Mouse (Mus musculus): ENCODE data around the gene Fyn. TPM values are rescaled to one million over a fixed set of nuclear protein-coding genes. Genes with fewer than 3 reads are reported as not detected.

The Fyn gene
- total RNA-seq, 2 experiments from 2014 or later = 44.8 to 69.9 TPM

DNA sequence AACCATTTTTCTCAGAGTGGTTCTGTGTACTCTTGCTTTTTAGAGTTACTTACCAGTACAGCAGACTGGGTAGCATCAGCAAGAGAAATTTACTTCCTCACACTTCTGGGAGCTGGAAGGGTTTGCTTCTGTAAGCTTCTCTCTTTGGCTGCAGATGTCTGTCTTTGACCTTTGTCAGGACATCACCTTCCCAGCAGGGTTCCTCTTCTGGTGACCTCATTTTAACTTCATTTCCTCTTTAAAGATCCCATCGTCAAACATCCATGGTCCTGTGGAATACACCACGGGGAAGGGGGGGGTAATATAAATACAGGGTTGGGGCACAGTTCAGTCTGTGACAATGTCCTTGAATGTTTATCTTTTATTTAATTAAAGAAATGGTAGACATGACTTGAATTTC, 74.5 kb downstream of the Fyn start:
- no peak for DNase-seq

DNA sequence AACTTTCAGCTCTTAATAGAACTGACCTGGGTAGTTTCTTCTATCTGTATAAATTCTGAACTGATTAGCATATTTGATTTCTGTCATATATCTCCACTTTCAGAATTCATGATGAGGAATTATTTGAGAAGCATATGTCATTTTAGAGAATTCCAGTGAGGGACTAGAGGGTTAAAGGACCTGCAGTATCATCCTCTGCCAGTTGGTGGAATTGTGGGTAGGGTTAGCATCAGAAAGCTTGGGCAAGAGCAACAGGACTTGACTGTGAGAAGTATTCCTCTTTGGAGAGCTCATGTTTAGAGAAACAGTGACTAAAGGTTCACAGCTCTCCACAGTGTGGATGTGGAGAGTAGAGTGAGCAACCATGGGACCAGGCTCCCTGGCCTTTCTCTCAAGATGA, 75.3 kb downstream of the Fyn start:
- no peak for DNase-seq

DNA sequence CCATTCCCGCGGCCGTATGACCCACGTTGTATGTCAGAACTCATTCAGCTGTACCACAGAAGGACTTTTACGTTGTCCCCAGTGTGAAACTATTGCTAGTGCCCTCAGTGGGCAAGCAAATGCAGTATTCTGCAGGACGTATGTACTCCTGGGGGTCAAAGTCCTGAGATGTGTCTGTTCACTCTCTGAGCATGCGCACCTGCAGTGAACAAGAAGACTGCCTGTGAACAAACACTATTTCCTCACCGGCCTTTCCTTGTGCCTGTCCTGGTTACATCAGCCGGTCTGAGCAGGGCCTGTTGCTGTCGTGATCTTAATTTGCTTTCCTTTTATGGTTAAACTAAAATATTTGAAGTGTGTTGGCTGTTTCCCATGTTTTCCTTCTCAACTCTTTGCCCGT, 77.2 kb downstream of the Fyn start:
- DNase-seq = no peak

DNA sequence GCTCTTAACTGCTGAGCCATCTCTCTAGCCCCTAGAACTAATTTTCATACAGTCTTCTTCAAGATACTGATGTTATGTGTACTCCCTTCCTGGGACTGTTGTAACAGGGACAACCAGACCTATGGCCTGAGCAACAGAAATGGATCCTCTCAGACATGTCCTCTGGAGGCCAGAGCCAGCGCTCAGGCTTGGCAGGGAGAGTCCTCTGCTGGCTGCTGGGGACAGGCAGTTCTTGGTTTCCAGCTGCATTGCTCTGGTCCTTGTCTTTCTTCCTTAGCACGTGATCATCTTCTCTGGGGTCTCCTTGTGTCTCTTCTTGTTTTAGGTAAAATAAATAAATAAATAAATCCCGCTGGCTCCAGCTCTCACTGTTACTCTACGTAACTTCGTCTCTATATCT, 78.1 kb downstream of the Fyn start:
- no peak for DNase-seq

DNA sequence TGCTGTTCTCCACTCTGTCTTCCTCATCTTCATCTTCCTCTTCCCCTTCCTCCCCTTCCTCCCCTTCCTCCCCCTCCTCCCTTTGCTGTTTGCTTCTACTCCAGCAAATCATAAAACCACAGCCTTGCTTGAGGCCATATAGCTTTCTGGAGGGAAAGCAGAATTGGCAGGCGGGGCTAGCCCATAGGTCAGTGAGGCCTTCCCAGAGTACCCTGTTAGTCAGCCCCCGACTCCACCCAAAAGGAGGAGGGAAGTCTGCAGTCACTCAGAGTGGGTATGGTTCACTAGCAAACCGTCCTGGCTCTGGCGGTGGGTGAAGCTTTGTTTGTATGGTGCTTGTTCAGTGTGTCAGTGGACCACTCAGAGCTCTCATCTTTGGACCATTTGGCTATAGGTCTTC, 80.5 kb downstream of the Fyn start:
- no peak for DNase-seq

DNA sequence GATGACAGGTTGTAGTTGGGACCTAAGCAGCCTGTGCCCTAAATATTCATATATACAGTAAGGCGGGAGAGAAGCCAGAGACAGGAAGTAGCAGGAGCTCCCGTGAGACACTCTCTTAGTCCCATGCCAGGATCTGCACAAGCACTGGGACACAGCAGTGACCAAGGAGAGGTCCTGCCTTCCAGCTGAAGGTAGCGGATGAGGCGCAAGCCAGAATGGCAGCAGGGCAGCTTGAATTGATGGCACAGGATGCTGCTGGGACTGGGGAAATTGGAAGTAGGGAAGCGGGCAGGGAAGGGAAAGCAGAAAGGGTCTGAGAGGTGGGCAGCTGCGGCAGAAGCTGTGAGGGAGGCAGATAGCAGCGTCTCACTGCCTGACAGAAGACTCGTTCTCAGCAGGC, 81.7 kb downstream of the Fyn start:
- no peak for DNase-seq

DNA sequence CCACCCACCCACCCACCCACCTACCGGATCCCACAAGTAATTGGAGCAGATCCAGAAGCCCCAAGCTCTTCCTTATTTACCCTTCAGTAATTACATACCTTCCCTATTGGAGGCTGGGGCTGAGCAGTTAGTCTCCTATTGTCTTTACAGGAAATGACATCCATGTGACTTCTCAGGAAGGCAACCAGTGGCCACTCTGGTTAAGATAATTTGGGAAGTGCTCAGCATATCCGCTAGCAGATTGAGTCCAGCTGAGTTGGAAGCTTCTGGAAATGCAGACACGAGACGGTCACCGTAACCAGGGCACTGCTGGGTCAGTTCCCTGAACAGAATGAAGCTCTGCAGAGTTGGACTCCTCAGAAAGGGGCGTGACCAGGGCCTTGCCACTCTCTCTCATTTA, 82.4 kb downstream of the Fyn start:
- DNase-seq = no peak

DNA sequence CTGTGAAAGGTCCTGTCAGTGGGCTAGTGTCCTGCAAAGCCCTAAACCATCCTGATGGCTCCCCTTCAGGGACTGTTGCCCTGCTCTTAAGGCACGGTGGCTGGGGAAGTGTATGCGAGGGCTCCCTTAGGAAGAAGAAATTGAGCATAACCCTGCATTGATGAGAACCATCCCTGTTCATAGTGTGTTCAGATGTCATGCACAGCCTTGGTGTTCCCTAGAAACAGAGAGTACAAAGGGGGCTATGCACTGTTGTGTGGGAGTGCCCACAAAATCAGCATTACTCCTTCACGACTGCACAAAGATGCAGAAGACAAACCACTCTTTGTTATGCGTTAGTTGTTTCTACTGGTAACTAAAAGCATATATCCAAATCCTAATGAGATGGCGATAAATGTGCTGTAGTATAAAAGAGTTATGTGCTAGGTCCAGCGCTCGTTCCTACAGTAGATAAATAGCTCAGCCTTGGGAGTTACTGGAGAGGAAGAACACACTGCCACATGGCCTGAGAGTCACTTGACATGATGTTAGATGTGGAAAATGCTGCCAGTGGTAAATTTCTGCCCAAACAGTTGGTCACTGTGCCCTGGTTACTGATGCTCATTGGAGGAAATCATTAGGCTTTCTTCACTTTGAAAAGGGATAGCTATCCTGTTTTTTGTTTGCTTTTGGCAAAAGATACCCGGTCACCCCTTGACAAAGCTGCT, 83.4 kb downstream of the Fyn start:
- DNase-seq = no peak

DNA sequence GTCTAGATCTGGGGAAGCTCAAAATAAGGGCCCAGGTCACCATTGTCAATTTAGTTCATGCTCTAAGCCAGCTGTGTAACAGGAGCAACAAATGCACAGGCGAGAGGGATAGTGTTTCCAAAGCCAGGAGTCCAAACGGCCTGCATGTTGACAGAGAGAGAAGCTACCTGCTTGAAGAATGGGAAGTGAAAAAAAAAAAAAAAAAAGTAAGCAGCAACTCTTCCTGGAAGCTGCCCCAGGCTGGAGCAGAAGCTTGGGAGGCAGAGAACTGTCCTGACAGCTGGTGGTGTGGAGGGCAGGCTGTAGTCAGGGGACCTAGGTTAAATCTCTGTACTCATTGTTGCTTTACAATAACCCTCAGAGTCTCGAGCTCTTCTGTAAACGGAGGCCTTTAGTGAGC, 86.7 kb downstream of the Fyn start:
- DNase-seq = no peak

DNA sequence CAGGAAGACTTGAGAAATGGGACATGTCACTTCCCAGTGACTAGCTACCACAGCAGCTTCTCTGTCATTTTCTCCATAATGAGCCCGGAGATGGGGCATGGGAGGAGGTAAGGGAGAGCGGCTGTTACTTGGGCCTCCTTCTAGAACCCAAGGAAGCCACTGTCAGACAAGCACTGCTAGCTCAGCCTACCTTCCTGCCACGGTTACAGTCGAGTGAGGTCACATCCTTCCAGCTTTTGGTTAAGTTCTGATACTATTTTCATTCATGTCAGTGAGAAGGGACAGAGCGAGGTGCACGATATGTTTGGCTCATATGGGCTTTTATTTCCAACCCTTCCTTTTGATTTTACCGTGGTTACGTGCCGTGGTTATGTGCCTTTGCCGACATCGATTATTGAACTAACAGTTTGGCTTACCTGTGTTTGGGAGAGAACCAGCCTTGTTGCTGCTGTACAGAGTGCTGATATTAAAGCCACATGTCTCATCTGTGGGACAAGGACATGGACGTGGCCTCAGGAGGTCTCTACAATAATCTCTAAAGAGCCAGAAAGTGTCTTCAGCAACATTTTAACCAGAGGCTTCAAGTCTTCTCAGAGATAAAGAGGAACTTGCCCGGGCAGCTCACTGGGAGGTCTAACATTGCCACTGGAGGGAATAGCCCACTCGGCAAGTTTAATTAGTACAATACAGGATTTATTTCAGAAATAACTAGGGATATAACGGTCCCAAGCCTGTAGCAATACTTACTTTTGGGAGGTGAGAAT, 87.4 kb downstream of the Fyn start:
- DNase-seq = no peak

DNA sequence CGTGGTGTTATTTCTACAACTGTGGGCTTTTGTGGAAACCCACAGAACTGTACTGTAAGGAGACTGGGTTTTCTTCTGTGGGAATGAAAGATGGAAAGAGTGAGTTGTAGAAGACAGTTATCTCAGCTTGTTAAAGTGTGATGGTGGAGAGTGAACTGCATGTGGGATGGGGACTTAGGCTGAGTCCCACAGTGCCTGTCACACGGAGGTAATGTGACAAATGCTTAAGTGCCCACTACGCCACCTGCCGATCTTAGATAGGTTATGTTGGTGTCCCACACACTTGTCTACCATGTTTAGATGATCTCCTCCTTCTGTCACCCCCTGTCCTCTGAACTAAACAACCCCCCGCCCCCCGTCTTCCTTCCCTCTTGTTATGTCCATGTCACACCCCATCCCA, 88.1 kb downstream of the Fyn start:
- DNase-seq = no peak

DNA sequence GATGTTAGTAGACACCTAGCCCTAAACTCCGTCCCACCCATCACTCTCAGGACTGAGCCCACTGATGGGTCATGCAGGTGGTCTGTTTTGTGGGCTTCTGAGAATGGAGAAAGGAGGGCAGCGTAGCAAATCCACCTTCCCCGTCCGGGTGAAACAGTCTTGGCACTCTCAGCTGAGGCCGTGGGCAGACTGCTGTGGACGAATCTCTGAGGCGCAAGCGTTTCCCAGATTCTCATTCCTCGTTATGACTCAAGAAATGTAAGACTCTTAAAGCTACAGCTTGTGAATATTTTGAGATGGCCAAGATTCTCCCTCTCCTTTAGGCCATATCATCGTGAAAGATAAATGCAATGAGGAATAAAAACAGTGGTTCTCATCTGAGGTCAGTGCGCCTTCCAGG, 88.6 kb downstream of the Fyn start:
- DNase-seq = no peak

DNA sequence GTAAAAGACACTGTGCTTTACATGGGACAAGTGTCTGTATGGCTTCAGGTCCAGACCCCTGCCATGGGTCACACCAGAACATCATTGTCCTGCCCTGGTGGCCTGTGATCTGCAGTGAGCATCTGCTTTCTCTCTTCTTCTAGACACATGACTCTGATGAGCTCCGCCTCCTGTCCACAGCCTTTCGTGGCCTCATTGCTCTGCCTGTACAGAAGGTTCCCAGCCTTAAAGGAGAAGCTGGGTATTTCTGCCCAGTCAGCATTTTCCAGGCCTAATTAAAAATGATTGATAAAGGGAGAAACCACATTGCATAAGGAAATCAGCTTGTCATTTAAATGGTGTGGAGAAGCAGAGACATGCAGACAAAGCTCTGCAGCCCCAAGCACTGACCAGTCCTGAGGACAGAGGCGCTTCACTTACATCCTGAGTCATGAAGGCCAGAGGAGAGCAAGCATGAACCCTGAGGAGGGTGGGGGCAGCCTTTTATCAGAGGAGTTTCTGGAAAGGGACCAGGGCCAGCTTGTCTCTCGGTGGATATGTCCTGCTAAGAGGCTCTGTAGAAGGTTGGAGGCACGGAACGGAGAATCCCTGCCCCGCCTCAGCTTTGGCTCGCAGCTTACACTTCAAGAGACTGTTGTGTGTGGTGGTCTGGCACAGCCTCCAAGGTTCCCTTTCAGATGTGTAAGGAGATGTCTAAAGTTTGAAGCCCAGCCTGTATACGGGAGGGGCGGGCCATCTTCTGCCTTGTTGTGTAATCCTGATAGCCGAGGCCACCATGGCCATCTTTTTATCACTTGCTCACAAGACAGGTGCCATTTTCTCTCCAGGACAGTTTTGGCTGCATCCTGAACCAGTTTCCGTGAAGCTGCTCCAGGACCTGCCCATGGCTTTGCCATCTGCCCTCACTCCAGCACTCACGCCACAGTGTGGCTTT, 90.4 kb downstream of the Fyn start:
- DNase-seq = peak; percentile 58 to 72

DNA sequence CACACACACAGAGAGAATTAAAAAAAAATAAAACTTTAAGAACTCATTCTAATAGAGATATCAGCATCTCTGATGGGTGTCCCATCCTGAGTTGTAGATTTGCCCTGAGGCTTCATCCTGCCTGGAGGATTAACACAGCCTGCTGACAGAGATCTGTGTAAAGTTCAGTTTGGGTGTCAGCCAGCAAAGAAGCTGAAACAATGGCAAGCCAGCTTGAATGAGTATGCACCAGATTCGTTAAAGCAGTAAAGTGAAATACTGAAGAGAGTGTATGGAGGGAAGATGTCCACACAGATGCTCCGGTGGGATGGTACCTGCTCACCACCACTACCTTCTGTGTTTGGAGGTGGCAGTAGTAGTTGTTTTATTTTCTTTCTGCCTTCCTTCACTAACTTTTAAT, 92.0 kb downstream of the Fyn start:
- no peak for DNase-seq

DNA sequence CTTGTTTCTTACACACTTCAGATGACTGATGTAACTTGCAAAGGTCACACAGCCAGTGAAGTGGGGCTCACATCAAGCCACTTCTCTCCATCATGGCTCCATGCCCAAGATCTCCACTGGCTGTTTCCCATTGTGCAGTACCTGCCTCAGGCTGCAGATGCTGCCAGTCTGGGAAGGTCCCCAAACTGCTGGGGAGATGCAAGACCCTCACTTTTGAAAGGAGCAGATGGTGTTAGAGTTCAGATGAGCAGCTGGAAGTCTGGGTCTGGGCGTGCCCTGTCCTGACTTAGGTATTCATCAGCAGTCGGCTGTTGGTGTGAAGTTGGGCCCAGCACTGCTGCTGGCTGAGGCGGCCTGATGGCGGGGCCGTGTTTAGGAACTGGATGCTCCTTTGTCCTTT, 93.3 kb downstream of the Fyn start:
- DNase-seq = no peak

DNA sequence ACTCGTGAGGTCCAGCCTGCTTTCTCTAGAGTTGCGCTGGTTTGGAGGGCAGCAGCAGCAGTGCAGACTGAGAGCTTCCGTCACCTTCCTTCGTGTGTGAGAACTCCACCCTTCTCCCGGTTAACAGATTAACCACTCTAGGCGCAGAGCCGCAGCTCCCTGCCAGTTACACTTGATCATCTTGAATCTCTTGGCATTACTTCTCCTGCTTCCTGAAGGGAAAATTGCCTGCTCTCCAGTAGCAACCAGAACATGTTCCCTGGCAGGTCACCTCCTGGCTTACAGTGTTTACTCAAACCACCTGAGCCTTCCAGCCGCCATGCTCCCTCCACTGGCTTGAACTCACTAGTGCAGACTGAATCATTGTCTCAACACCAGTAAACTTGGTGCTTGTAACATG, 94.1 kb downstream of the Fyn start:
- no peak for DNase-seq

DNA sequence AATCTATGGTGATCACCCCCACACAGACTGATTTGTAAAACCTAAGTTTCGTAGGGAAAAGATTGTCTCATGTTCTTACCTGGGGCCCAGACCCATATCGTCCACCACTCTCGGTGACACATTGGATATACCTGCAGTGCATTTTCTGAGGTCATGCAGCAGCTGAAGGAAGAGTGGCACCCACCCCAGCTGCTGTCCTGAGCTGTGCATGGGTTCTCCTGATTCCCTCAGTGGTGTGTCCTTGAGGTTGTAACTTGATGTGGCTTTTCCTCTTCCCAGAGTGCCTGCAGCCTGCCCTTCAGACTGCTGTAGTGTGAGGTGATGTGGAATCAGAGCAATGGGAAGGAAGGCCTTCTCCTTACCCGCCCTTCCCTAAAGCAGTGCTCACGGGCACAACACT, 95.7 kb downstream of the Fyn start:
- DNase-seq = no peak

DNA sequence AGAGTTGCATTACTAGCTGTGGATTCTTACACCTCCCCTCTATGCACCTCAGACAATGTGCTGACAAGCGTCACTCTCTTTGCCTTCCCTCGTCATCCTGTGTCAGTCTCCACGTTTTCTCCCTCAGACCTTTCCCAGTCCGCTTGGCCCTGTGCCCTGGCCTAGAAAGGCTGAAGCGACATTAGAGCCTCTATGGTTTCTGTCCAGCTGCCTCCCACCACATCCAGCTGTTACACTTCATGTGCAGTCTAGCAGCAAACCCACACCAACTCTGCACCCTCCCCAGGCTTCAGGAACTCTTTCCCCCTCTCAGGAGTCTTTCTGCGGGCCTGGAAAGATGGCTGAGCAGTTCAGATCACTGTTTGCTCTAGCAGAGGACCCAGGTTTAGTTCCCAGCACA, 98.7 kb downstream of the Fyn start:
- DNase-seq = peak; percentile 63 to 64

DNA sequence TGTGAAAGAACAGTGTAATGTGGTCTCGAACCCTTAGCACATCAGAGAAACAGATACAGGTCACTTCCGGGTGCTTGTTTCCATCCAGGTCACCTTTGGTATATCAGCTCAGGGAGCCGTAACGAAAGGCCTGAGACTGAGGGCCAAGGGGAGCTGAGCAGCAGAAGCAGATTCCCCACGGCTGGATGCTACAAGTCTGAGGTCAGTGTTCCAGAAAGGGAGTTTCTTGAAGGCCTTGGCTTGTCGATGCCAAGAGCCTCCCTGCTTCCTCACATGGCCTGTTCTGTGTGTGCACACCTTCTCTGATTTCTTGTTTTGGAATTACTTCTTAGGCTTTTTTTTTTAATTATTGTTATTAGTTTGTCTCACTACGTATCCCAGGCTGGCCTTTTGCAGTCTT, 99.2 kb downstream of the Fyn start:
- no peak for DNase-seq

DNA sequence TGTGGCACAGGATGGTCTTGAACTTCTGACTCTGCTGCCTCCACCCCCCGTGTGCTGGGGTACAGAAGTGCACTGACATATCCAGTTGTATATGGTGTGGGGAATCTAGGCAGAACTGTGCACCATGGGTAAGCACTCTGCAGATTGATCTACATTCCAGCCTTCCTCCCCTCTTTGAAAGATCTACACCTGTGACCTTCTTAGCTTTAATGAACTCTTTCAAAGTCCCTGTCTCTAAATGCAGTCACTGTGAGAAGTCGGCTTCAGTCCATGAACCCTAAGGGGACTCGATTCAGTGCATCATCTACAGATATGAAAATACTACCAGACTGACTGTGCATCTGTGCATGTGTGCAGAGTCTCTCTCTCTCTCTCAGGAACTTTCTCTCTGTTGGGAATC, 99.9 kb downstream of the Fyn start:
- DNase-seq = no peak

DNA sequence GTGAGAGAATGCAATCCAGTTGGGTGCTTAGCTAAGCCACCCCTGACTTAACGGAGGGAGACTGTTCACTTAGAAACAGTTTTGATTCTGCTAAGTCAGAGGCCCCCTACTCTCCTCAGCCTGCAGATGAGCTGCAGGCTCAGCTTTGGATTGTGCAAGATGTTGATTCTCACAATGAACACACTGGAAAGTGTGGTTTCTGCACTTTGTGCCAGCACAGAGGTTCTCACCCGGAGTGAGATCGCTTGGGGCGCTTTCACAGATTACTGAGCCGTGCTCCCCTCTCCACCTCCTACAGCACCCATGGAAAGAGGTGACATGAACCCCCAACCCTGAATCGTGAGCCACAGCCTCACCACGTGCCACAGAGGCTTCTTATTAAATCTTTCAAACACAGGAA, 100.7 kb downstream of the Fyn start:
- no peak for DNase-seq

DNA sequence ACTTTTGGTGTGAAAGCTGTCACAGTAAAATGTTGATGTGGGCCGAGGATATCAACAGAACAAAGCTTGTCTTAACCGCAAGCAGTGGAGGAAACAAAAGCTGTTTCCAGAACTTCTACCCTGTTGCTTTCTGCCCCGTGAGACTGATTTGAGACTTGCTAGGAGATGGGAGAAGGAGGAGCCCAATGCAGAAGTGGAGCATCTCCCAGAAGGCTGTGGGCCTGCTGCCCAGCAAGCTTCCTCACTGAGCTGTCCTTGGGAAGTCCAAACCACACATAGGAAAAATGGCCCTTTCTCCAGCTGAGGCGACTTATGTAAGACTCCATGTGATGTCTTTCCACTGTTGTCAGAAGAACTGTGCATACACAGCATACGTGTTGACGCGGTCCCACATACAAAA, 101.7 kb downstream of the Fyn start:
- DNase-seq = peak; percentile 55 to 60
